ENCODE assay signal across 24 mouse cellular contexts in genomic region chr3:88164263-88164662, GRCm38 (mm10). TPM values are rescaled to one million over a fixed set of nuclear protein-coding genes. Genes with fewer than 3 reads are reported as not detected.
DNase-seq lines count a peak whose midpoint lies in the region; ATAC-seq and TF ChIP-seq lines count a peak whose summit lies in the region.
"Had no signal": no experiment of that assay in that cellular context is flagged by ENCODE, and none has a peak within 500 bp of the region (broad histone marks: within the 10 kb centered on the region; RNA-seq: fewer than 3 reads in every experiment).

No protein-coding gene starts in this region.

- no peaks in the 10 kb centered on the region for H3K9me3 ChIP-seq in kidney, embryonic 15.5 days (replicated peaks)
- no peaks in the 10 kb centered on the region for H3K9me3 ChIP-seq in midbrain, embryonic 10.5 days (replicated peaks)
- H3K9me3 ChIP-seq in midbrain, postnatal 0 days (ENCODE audit: low read length) = no peaks in the 10 kb centered on the region
- H3K9me3 ChIP-seq: embryonic facial prominence, embryonic 15.5 days; liver, embryonic 13.5 days; midbrain, embryonic 12.5 days; neural tube, embryonic 12.5 days had no signal

- no peak for TF ChIP-seq POLR2A in cerebellum, adult 2 months (IDR thresholded peaks at IDR 0.05; ENCODE audit: borderline replicate concordance, insufficient read depth, low read length)
- no peak for TF ChIP-seq POLR2A in heart, adult 2 months (IDR thresholded peaks at IDR 0.05; ENCODE audit: insufficient read depth, low read depth, low read length)

- H3K27me3 ChIP-seq in cerebellum, adult 2 months (ENCODE audit: control insufficient read depth, insufficient read depth, low read length) = no peaks in the 10 kb centered on the region
- no peaks in the 10 kb centered on the region for H3K27me3 ChIP-seq in heart, adult 2 months (ENCODE audit: control insufficient read depth, insufficient read depth, low read length)
- H3K27me3 ChIP-seq in kidney, embryonic 15.5 days = no peaks in the 10 kb centered on the region
- no peaks in the 10 kb centered on the region for H3K27me3 ChIP-seq in midbrain, embryonic 10.5 days (ENCODE audit: low read depth, poor library complexity, severe bottlenecking)
- no peaks in the 10 kb centered on the region for H3K27me3 ChIP-seq in midbrain, postnatal 0 days (ENCODE audit: insufficient read depth, low read length)
- H3K27me3 ChIP-seq: embryonic facial prominence, embryonic 15.5 days; liver, embryonic 13.5 days; midbrain, embryonic 12.5 days; neural tube, embryonic 12.5 days had no signal

- no peak for TF ChIP-seq EP300 in heart, adult 2 months (IDR thresholded peaks at IDR 0.05; ENCODE audit: insufficient read depth, low read depth, low read length)

- DNase-seq in cerebellum, adult 2 months = no peak
- DNase-seq in cerebellum, postnatal 25 days = no peak
- no peak for DNase-seq in heart, adult 2 months
- DNase-seq in heart, postnatal 10 days = no peak
- DNase-seq in kidney, adult 11 months = no peak
- DNase-seq in midbrain, embryonic 10.5 days (ENCODE audit: low spot score) = no peak
- no peak for DNase-seq in midbrain, postnatal 0 days (ENCODE audit: low spot score)
- DNase-seq: adrenal gland, postnatal 10 days; cerebellum, adult 8-10 months; gastrocnemius, postnatal 10 days; kidney, adult 8-10 months; liver, embryonic 13.5 days; lung, adult 2 months; lung, postnatal 14 days; right cerebral cortex, postnatal 14 days; thymus, adult 2 months; thymus, postnatal 4 days had no signal

- no peak for TF ChIP-seq CTCF in cerebellum, adult 2 months (IDR thresholded peaks at IDR 0.05; ENCODE audit: borderline replicate concordance, insufficient read depth, low read depth, low read length)
- TF ChIP-seq CTCF in heart, adult 2 months (IDR thresholded peaks at IDR 0.05) = no peak
- no peak for TF ChIP-seq CTCF in midbrain, postnatal 0 days (IDR thresholded peaks at IDR 0.05)

- H3K36me3 ChIP-seq in heart, adult 2 months (ENCODE audit: control insufficient read depth, insufficient read depth, low read length) = peaks cover 41% of the 10 kb centered on the region
- peaks cover 97% of the 10 kb centered on the region for H3K36me3 ChIP-seq in kidney, embryonic 15.5 days
- H3K36me3 ChIP-seq in midbrain, embryonic 10.5 days = peaks cover 95% of the 10 kb centered on the region
- peaks cover 81% of the 10 kb centered on the region for H3K36me3 ChIP-seq in midbrain, postnatal 0 days (ENCODE audit: insufficient read depth, low read length)

- no peak overlapping the region for H3K4me2 ChIP-seq in kidney, embryonic 15.5 days
- no peak overlapping the region for H3K4me2 ChIP-seq in midbrain, postnatal 0 days (ENCODE audit: low read depth, low read length, poor library complexity, severe bottlenecking)
- H3K4me2 ChIP-seq: embryonic facial prominence, embryonic 15.5 days; hindbrain, embryonic 14.5 days; liver, embryonic 13.5 days; midbrain, embryonic 12.5 days; neural tube, embryonic 12.5 days had no signal

- H3K27ac ChIP-seq in cerebellum, adult 2 months (ENCODE audit: insufficient read depth, low read length) = peak overlapping the region; percentile 26
- peak overlapping the region; percentile 3; the same call in 1 of the 2 replicates for H3K27ac ChIP-seq in heart, adult 2 months
- peak overlapping the region; percentile 71 for H3K27ac ChIP-seq in kidney, embryonic 15.5 days
- H3K27ac ChIP-seq in midbrain, embryonic 10.5 days (replicated peaks) = peak overlapping the region; percentile 42; the same call in 1 of the 2 replicates
- no peak overlapping the region for H3K27ac ChIP-seq in midbrain, postnatal 0 days (ENCODE audit: low read depth, low read length)
- H3K27ac ChIP-seq: embryonic facial prominence, embryonic 15.5 days; hindbrain, embryonic 14.5 days; liver, embryonic 13.5 days; midbrain, embryonic 12.5 days; neural tube, embryonic 12.5 days; stomach, postnatal 0 days had no signal

- peaks cover 2% of the 10 kb centered on the region; the same call in 1 of the 2 replicates for H3K79me2 ChIP-seq in heart, adult 2 months (replicated peaks; ENCODE audit: control insufficient read depth, insufficient read depth, low read length)

- H3K4me1 ChIP-seq in cerebellum, adult 2 months (ENCODE audit: control insufficient read depth, insufficient read depth, low read length) = peaks cover 53% of the 10 kb centered on the region
- H3K4me1 ChIP-seq in heart, adult 2 months (ENCODE audit: control insufficient read depth, insufficient read depth, low read length) = peaks cover 27% of the 10 kb centered on the region
- H3K4me1 ChIP-seq in kidney, embryonic 15.5 days = peaks cover 21% of the 10 kb centered on the region
- H3K4me1 ChIP-seq in midbrain, embryonic 10.5 days = peaks cover 10% of the 10 kb centered on the region
- no peaks in the 10 kb centered on the region for H3K4me1 ChIP-seq in midbrain, postnatal 0 days (ENCODE audit: insufficient read depth, low read length)
- H3K4me1 ChIP-seq: embryonic facial prominence, embryonic 15.5 days; liver, embryonic 13.5 days had no signal

- peak; percentile 44 for ATAC-seq in kidney, embryonic 15.5 days (replicated peaks; ENCODE audit: low FRiP score)
- no peak for ATAC-seq in midbrain, postnatal 0 days (ENCODE audit: low FRiP score)
- ATAC-seq: inflammation-experienced regulatory T-cells, adult 6 months had no signal

- H3K4me3 ChIP-seq in cerebellum, adult 2 months (replicated peaks; ENCODE audit: insufficient read depth, low read depth, low read length) = no peak overlapping the region
- H3K4me3 ChIP-seq in heart, adult 2 months = no peak overlapping the region
- H3K4me3 ChIP-seq in kidney, embryonic 15.5 days (replicated peaks) = no peak overlapping the region
- H3K4me3 ChIP-seq in midbrain, embryonic 10.5 days = no peak overlapping the region
- H3K4me3 ChIP-seq in midbrain, postnatal 0 days (ENCODE audit: low read depth, low read length) = no peak overlapping the region
- H3K4me3 ChIP-seq: embryonic facial prominence, embryonic 15.5 days; liver, embryonic 13.5 days; midbrain, embryonic 12.5 days; neural tube, embryonic 12.5 days had no signal

- intact Hi-C loops in heart, adult 2 months (cut with DNase I) = no loop called here
- intact Hi-C loops in heart, postnatal 10 days (cut with DNase I) = no loop called here

- H3K9ac ChIP-seq in heart, adult 2 months (ENCODE audit: low read depth, low read length) = no peak overlapping the region
- H3K9ac ChIP-seq in kidney, embryonic 15.5 days = no peak overlapping the region
- H3K9ac ChIP-seq in midbrain, postnatal 0 days (replicated peaks; ENCODE audit: low read length, poor library complexity, severe bottlenecking) = no peak overlapping the region
- H3K9ac ChIP-seq: embryonic facial prominence, embryonic 15.5 days; hindbrain, embryonic 14.5 days; liver, embryonic 13.5 days; midbrain, embryonic 12.5 days; neural tube, embryonic 12.5 days had no signal

- WGBS in cerebellum, adult 2 months = 47% methylated on average over 3 of the region's 3 CpGs
- 79% methylated on average over 3 of the region's 3 CpGs for WGBS in heart, adult 2 months
- 61% methylated on average over 3 of the region's 3 CpGs for WGBS in kidney, embryonic 15.5 days
- WGBS in midbrain, embryonic 10.5 days = 65% methylated on average over 3 of the region's 3 CpGs
- 52% methylated on average over 3 of the region's 3 CpGs for WGBS in midbrain, postnatal 0 days

RNA-seq across cellular contexts. Expression of gene Mef2d, which starts 22.1 kb away (rescaled TPM):
- polyA plus RNA-seq in cerebellum, adult 2 months (2012; rRNA removed) = 102 and 116 TPM in 2 replicates
- 100 to 1,000 TPM; 118 to 129 TPM for total RNA-seq in heart, adult 2 months (2021)
- 119 and 122 TPM in 2 replicates for polyA plus RNA-seq in heart, adult 2 months (2012; rRNA removed)
- 100 to 1,000 TPM; 121 to 133 TPM for total RNA-seq in heart, postnatal 10 days (2021)
- polyA plus RNA-seq in kidney, embryonic 15.5 days (2015; fragmentation: Nextera tagmentation; extraction: Ambion mirVana) = 18.5 and 21.5 TPM in 2 replicates
- polyA plus RNA-seq in midbrain, embryonic 10.5 days (2016; fragmentation: Nextera tagmentation; extraction: Ambion mirVana) = 8.2 and 11.0 TPM in 2 replicates
- 45.5 and 59.6 TPM in 2 replicates for total RNA-seq in midbrain, postnatal 0 days (2014; rRNA removed)
- 21.5 and 26.1 TPM in 2 replicates for polyA plus RNA-seq in midbrain, postnatal 0 days (2015; fragmentation: Nextera tagmentation; extraction: Ambion mirVana)
